Mouse (Mus musculus) CD4-positive, CD25-positive, alpha-beta regulatory T cell (primary cell): Measurements from ENCODE around the gene Olfr699. TPM values are rescaled to one million over a fixed set of nuclear protein-coding genes. Genes with fewer than 3 reads are reported as not detected.

Experiments
- polyA plus RNA-seq: library from polyadenylated mRNA; unstranded; fragments of 100-300 nt; shearing (Covaris generic); gene quantifications from one replicate; pipeline ENCODE4 v1.2.1, GENCODE M21; 2017

Olfr699 gene
- not detected for polyA plus RNA-seq

GRCm38 (mm10) chr7:106793098-106793497 is at the start of gene Olfr699:
TSS of gene Olfr699 (minus strand) at chr7:106793198.

GRCm38 (mm10) chr7:106833793-106834192 is 40.8 kb upstream of the Olfr699 start, which contains the start of gene Olfr702:
TSS of gene Olfr702 (minus strand) at chr7:106833893.

GRCm38 (mm10) chr7:106813829-106814228 is 20.8 kb upstream of the Olfr699 start, which contains the start of gene Olfr701:
TSS of gene Olfr701 (plus strand) at chr7:106814129.

GRCm38 (mm10) chr7:106808734-106809133 is 15.7 kb upstream of the Olfr699 start, which contains the start of gene Olfr700:
TSS of gene Olfr700 (minus strand) at chr7:106808834.

GRCm38 (mm10) chr7:106755297-106755696 is 37.7 kb downstream of the Olfr699 start, which contains the start of gene Olfr698:
TSS of gene Olfr698 (minus strand) at chr7:106755397.

GRCm38 (mm10) chr7:106742343-106742742 is 50.7 kb downstream of the Olfr699 start, which contains the start of gene Olfr697:
TSS of gene Olfr697 (minus strand) at chr7:106742443.

Other genes with a start within 250 kb of the Olfr699 start
- 0.05 TPM for gene Olfr693, start 112.6 kb downstream of the Olfr699 start, polyA plus RNA-seq
- gene Olfr694, start 101.4 kb downstream of the Olfr699 start, polyA plus RNA-seq: 0.04 TPM
- not detected for gene Olfr695, start 76.8 kb downstream of the Olfr699 start, polyA plus RNA-seq
- not detected for gene Olfr697, start 50.8 kb downstream of the Olfr699 start, polyA plus RNA-seq
- not detected for gene Olfr698, start 37.8 kb downstream of the Olfr699 start, polyA plus RNA-seq
- not detected for gene Olfr700, start 15.6 kb upstream of the Olfr699 start, polyA plus RNA-seq
- gene Olfr701, start 20.9 kb upstream of the Olfr699 start, polyA plus RNA-seq: not detected
- gene Olfr702, start 40.7 kb upstream of the Olfr699 start, polyA plus RNA-seq: not detected
- not detected for gene Olfr703, start 50.2 kb upstream of the Olfr699 start, polyA plus RNA-seq
- not detected for gene Olfr704, start 70.0 kb upstream of the Olfr699 start, polyA plus RNA-seq
- gene Olfr705, start 83.7 kb upstream of the Olfr699 start, polyA plus RNA-seq: not detected
- not detected for gene Olfr706, start 95.0 kb upstream of the Olfr699 start, polyA plus RNA-seq
- gene Olfr707, start 108.0 kb upstream of the Olfr699 start, polyA plus RNA-seq: not detected
- gene Olfr1532-ps1, start 114.8 kb upstream of the Olfr699 start, polyA plus RNA-seq: not detected
- not detected for gene Olfr709-ps1, start 139.0 kb upstream of the Olfr699 start, polyA plus RNA-seq
- gene Olfr710, start 155.1 kb upstream of the Olfr699 start, polyA plus RNA-seq: not detected
- gene Olfr6, start 170.7 kb upstream of the Olfr699 start, polyA plus RNA-seq: 0.19 TPM
- not detected for gene Olfr711, start 182.3 kb upstream of the Olfr699 start, polyA plus RNA-seq
- gene Olfr2, start 212.9 kb upstream of the Olfr699 start, polyA plus RNA-seq: not detected
- gene Olfr713, start 238.0 kb upstream of the Olfr699 start, polyA plus RNA-seq: not detected